Mouse (Mus musculus) left cerebral cortex, adult 18-20 months (tissue): ENCODE data around the gene Myb. TPM values are rescaled to one million over a fixed set of nuclear protein-coding genes. Genes with fewer than 3 reads are reported as not detected.
"Not testable (repeated sequence)": the region's sequence is repeated elsewhere in the genome, so short reads cannot be mapped to it uniquely, and the experiment has no call there.

Experiments used
- DNase-seq, 2 experiments: peaks; one replicate each; pipeline ENCODE4 v3.0.0; 2021 to 2022; ENCODE audit warnings: low spot score in 2 of 2, mixed read lengths in 1 of 2
- total RNA-seq, 2 experiments: library from RNA; stranded (reverse); gene quantifications; 2 replicates each; pipeline ENCODE4 v1.2.3; 2021

Gene Myb
- total RNA-seq, 2 experiments from 2014 or later = 0.26 to 0.28 TPM

DNA sequence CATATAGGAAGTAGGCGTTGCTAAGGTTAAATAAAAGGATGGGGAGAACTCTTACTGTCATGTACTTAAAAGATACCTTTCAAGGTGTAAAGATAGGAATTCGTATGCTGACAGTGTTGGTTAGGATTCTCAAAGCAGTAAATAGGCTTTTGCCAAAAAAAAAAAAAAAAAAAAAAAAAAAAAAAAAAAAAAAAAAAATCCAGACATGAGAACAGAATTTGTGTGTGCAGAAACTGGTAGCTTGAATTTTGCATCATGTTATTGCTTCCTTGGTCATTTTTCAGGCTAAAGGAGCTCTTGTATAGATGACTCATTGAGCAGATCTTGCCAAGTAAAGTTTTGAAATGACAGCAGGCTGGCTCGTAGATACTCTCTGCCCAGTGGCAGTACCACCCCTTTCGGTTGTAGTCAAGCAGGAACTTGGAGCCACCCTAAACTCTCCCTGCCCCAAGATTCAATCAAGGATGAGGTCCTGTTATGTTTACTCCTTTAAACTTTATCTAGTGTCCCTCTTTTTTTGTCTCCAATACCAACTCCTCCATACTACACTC, 11.9 kb upstream of the Myb start:
- DNase-seq = no peak

DNA sequence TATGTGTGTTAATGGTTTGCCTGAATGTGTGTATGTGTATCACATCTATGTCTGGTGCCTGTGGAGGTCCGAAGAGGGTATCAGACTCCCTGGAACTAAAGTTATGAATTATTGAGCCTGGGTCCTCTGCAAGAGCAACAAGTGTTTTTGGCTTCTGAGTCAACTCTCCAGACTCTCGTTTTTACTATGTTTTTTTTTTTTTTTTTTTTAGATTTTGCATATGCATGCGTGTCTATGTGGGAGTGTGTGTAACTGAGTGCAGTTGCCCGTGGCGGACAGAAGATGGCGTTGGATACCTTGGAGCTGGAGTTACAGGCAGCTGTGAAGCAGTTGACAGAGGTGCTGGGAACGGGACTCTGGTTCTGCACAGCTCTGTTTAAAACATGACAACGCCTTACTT, 7.7 kb upstream of the Myb start:
- no peak for DNase-seq

DNA sequence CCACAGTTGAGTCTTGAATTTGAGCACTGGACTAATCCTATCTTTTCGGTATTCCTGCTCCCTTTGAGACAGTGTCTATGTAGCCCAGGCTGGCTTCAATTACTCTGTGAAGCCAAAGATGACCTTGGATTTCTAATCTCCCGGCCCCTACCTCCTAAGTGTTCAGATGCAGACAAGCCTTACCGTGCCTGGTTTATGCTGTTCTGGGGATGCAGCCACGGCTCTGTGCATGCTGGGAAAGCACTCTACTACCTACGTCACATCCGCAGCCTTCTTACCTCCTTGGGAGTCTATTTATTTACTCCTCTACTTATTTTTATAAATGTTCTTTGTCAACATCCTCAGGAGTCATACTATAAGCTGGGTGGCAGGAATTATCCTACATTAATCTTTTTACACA, 7.1 kb upstream of the Myb start:
- no peak for DNase-seq

DNA sequence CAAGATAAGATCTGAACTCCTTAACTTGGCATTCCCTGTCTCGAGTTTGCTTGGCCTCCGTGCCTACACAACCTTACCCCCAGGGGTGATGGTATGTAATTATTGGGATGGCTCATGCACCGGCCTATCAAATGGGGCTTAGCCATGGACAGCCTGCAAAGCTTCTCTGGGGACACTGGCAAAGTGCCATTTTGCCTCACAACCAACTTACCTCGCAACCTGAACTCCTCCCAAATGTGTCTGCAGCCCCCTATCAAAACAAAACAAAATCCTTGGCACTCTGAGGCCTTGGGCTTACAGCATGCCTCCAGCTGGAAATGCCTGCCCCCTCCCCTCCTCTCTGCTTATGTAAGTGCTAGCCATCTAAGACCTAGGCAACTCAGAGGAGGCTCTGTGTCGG, 6.4 kb upstream of the Myb start:
- no peak for DNase-seq

DNA sequence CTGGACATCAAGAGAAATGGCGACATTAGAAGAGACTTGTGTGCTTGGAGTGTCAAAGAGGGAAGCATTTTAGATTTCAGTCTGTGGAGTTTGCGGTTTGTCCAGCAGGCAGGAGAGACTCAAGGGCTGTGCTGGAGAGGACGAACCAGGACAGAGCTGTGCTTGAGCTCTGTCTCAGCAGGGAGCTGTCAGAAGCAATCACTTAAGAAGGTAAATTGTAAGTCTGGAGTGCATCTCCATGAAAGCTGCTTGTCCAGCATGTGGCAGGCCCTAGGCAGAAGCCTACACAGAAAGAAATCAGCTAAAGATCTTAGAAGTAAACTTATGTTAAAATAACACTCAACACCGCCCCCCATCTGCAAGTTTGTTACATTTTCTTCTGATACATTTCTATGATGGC, 4.6 kb upstream of the Myb start:
- no peak for DNase-seq

DNA sequence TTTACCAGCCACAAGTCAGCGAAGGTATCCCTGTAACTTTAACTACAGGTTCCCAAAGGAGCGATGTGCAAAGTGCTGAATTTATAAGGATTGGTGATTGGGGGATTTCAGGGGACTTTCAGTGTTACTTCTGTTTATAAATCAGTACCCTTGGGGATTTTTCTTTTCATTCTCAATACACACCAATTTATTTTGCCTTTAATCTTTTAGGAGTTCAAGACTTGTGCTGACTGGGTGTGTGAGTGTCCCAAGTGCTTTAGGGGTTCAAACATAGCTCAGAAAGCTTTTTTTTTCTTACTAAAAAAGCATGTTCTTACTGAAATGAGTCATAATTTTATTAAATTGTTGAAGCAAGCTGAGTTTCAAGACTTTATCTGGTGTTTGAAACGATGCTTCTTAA, 1.3 kb upstream of the Myb start:
- no peak for DNase-seq

DNA sequence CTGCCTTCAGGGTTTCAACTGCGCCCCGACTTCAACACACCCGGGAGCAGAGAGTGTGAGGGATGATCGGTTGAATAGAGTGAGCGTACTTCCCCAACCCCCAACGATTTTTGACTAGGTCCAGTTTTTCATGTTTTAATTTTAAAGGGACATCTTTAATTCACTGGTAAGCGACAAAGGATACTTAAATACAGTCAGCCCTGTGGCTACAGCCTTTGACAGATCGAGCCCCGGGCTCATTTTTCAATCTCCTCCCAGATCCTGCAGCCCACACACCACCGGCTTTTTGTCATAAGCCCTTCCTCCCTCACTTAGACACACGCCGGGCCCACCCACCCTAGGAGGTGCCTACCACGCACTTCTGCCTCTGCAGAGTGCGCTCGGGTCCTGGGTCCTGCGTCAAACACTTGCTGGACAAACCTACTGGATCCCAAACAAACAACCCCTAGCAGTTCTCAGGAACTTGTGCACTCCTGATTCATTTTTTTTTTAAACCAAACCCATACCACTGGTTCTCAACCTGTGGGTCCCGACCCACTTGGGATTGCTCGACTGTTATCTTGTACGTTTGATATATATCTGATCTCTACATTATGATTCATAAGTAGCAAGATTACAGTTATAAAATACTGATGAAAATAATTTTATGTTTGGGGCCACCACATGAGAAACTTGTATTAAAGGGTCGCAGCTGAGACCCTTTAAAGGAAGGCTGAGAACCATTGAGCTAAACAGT, 743 bp upstream of the Myb start:
- DNase-seq = no peak

DNA sequence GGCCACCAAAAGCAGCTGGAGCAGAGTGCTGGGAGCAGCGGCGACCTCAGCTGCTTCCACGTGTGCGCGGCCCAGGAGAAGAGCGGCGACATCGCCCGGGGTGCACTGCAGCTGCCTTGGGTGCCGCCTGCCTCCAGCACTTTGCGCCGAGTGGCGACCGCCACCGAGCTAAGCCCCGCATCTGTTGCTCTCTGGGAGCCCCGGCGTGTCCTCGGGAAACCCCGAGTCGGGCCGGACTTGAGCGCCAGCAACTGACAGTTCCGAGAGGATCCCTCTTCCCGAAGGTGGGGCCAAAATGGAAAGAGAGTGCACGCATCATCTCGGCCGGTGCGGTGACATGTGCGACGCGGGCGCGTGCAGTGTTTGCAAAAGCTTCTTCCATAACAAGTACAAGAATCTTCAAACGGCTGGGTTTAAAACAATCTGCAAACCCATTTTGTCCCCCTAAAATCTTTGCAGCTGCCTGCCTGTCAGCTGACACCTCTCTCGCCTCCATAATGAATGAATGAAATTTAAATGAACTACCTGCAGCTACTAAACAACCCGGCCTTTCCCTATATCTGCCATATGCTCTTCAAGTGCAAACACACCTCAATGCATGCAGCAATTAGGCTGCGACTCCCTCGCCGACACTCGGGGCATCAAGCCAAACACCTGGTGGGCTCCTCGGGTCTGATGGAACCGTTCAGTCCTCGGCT, 938 bp downstream of the Myb start:
- peak in 1 of 2 experiments; percentile 32 for DNase-seq

DNA sequence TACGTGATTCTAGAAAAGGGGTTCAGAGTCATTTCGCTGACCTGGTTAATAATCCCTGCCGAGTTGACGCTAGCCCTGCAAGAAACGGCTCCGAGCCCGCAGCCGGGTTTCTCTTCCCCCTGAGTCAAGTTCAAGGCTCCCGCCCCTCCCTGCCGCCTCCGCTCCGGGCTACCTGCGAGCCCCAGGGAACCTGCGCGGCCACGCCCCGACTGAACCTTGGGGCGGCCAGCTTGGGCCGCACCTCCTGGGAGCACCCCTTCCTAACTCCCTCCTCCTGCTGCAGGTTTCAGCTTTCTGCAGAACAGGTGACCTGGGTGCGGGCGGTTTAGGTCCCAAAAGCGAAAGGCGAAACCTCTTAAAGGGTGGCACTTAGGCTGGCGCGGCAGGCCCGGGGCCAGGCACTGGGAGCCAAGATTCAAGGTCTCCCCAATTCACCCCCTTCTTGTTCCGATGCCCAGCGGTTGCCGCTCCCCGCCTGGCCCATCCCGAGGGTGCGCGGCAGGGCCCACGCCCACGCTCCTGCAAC, 1.8 kb downstream of the Myb start:
- peak in 1 of 2 experiments; percentile 4 for DNase-seq

DNA sequence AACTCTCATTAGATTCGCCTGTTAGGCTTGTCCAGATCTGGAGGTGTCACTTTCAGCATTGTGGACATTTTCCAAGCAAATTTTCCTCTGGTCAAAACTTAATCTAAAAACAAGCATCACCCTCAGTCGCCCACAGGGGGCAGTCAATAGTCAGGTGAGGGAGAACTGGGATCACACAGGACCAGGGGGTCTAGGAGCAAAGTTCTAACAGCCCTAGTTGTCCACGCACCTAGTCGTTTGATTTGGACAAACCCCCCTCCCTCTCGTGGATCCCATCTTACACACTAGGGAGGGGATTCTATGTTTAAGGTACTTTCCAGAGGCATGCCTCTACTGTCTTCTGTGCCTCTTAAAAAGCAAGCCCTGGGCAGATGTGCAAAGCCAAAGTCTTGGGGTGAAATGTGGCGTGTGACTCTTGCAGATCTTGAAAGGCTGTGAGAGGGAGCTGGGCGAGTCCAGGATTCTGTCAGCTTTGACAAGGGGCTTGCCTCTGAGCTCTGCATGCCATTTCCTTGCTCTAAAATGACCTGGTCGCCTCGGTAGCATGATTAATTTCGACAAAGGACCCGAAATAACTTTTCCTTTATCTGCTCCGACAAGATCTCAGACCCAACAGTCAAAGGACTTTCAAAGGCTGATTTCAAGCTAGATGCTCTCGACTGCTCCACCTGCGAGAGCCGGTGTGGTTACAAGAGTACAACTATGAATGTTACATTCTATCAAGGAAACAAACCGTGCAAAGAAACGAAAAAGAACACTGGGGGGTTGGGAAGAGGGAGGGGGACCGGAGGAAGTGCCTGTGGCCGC, 2.5 kb downstream of the Myb start:
- peak; percentile 29 to 31 for DNase-seq

DNA sequence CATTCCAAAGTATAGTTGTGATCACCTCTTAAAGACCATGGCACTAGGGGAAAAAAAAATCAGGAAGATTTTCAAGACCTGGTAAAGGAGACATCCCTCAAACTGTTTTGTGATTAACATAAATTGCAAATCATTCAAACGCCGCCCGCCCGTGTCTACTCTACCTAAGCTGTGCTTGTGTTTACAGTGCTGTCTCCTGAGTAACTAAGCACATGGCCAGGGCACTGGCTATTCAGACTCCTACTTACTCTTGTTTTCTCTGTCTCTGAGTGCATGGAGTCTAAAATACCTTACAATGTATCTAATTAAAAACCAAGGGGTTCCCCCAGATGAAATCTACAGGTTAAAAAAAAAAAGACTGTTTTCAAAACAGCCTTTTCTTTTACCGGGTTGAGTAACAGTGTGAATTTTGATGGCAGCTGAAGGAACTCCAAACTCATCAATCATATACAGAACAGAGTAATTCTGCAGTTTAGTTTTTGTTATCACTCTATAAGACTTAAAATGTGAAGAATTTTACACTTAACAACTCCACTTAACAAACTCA, 3.8 kb downstream of the Myb start:
- no peak for DNase-seq

DNA sequence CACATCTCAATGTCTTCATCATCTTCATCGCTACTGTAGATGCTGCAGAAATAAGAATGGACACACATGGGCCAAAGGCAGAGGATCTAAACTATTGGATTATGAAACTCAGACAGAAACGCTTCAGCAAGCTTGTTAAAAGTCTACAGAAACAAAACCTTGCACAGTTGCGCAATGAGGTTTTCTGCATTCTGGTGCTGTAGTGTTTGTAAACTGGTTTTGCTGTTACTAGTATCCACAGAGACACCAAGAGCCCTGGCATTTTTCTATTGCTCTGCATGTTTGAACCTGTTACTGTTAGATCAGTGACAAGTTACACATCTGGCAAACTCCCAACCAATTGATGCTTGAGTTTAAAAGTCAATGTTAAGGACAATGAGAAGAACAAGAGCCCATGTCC, 4.4 kb downstream of the Myb start:
- DNase-seq = no peak

DNA sequence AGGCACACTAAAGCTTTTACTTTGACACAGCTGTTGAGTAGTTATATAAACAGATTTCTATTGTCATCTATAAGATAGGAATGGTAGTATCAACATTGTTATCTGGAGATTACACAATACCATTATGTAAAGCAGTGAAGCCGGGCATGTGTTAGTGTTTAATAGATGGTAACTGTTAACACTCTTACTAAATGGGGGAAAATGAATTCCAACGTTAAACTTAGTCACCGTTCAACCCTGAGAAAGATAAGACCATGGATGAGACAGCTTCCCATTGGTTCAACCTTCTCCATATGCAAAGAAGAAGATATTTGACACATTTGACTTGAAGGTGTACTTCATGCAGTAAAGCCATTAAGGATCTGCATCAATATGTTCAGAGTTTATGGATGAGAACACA, 5.9 kb downstream of the Myb start:
- DNase-seq = no peak

DNA sequence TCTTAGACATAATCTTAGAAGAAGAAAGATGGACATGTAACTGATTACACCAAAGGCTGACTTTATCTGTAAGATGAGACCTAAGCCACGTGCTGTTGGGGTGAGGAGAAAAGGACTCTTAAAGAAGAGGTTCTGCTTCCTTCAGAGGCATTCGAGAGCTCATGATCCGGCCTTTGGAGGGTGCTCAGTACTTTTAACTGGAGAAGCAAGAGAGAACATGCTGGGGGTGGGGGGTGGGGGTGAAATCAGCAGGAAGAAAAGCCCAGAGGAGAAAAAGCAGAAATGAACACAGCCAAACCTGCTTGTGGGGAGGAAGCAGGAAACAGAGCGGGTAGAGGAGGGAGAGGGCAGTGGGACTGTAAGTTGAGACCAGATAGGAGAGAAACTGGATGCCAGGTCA, 7.4 kb downstream of the Myb start:
- no peak for DNase-seq

DNA sequence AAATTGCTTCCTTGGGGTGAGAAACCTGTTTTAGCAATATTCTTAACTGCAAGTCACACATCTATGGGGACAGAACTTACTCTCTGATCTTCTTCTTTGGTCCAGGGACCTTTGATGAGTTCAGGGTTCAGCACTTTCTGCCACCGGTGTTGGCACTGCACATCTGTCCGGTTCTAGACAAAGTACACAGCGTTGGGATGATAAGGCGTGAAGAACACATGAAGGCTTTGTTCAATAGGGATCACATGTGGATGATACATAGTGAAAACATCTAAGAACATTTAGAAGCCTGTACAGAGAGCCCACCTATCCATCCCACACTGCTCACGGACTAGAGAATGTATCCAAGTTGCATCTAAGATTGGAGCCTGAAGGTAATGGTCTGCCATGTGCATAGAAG, 8.0 kb downstream of the Myb start:
- DNase-seq = no peak

DNA sequence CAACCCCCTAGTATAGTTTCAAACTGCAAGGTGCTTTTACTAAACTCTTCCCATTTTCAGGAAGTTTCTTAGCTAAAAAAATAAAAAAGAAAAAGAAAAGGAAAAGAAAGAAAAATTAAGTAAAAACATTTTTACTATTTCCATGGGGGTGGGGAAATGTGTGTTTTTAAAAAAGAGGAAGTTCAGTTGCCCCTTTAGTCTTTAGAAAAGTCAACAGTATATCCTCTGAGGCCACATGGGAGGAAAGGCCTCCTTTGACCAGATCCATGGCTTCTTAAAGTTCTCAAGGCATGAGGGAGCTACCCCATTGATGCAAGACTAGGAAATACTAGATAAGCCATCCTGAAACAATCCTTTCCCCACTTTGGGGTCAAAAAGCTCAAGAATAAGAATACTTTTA, 9.5 kb downstream of the Myb start:
- no peak for DNase-seq

DNA sequence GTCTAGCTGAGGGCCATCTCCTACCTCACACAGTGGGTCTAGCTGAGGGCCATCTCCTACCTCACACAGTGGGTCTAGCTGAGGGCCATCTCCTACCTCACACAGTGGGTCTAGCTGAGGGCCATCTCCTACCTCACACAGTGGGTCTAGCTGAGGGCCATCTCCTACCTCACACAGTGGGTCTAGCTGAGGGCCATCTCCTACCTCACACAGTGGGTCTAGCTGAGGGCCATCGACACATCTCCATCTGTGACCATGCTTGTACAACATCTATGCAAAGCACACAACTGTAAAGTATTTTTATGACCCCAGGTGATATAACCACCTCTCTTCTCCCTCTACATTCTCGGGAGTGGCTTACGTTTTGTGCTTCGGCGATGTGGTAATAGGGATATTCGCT, 10.8 kb downstream of the Myb start:
- DNase-seq = not testable (repeated sequence)

DNA sequence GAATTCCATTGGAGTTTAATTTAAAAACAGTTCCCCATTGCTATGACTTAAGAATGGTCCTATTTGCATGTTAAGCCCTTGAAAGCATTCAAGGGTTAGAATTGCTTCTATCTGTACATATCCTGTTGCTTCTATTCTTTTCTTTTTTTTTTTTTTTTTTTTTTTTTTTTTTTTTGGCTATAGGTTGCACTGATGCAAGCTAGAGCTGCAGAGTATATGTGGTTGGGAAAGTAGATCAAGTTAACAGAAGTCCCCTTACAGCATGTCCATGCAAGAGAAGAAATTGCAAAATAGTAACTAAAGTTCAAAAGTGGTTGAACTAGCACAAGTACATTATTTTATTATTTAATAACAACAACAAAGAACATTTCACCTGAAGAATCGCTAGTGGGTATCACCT, 14.1 kb downstream of the Myb start:
- DNase-seq = no peak

DNA sequence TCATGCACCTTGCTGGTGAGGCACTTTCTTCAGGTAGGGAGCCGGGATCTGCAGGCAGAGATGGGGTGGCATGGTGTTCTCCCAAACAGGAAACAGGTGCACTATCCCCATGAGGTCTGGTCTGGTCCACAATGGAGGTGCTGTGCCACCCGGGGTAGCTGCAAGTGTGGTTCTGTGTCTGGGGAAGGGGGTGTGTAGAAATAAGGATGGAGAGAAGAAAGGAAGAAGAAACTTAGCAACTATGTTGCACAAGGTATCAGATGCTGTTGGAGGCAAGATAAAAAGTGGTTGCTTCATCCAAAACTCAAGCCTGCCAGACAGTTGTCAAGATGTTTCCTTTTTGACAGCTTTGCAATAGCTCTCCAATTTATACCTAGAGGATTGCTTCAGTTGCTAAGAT, 14.5 kb downstream of the Myb start:
- DNase-seq = no peak

DNA sequence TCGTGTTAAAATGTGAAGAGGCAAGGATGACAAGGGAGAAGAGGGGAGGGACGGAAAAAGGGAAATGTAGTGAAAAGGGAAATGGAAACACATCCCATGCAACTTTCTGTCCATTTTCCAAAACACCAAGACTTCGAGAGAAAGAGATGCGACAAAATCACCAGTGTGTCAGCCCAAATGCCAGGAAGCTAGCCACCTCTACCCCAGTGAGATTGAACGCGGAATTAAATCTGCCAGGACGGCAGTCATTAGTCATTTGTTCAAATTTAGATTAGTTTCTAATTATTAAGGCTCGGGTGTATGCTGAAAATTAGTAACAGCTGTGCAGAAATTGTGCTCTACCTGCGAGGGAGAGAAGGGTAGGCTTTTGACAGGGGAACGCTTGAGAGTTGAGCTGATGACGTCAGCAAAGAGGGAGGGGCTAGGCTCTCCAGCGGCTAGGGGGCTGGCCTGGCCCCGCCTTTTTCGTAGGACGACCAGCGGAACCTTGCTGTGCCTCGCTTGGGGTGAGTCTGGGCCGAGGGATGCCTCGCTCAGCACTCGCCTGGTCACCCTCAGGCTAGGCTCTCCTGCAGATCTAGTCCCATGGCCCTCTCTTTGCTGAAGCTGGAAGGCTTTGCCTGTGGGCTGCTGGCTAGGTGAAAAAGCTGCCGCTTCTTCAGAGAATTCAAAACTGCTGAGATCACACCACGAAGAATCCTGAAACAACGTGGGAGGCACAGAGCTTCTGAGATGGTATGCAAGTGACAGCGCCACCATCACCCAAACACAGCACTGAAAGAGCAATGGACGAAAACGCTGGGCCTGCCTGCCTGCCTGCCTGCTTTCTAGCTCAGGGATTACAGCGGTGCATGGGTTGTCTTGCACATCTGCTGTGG, 15.9 kb downstream of the Myb start:
- DNase-seq = peak; percentile 63 to 78
